Mouse (Mus musculus): ENCODE measurements at regions not wholly inside any gene's neighbourhood (a gene's known extent, or its start where the extent isn't known, plus 50 kb on each side); places are given as distances from the start of the nearest gene placed in this dataset.

GRCm38 (mm10) chr4:101316061-101316460 is 51.0 kb upstream of the Jak1 start:
- TF ChIP-seq POLR2A (IDR thresholded peaks at IDR 0.05; ENCODE audit: control insufficient read depth in 1 of 2, insufficient read depth in 1 of 2, low read depth in 1 of 2, low read length in 2 of 2, poor library complexity in 1 of 2): no peak
- TF ChIP-seq CTCF (IDR thresholded peaks at IDR 0.05 in 2 of 3, conservative IDR thresholded peaks at IDR 0.05 in 1 of 3; ENCODE audit: control insufficient read depth in 1 of 3, insufficient read depth in 1 of 3, low read depth in 2 of 3, low read length in 3 of 3, poor library complexity in 1 of 3, severe bottlenecking in 1 of 3): no peak
- TF ChIP-seq ZMIZ1 (IDR thresholded peaks at IDR 0.05; ENCODE audit: low read depth, low read length): no peak
- no peak for TF ChIP-seq MAFK (IDR thresholded peaks at IDR 0.05; ENCODE audit: borderline replicate concordance, low read depth, low read length)
- no peak for TF ChIP-seq BHLHE40 (IDR thresholded peaks at IDR 0.05; ENCODE audit: borderline replicate concordance, low read depth, low read length)
- no peak for TF ChIP-seq MYC (IDR thresholded peaks at IDR 0.05; ENCODE audit: low read depth, low read length)
- no peak for TF ChIP-seq ZC3H11A (IDR thresholded peaks at IDR 0.05; ENCODE audit: low read depth, low read length)
- TF ChIP-seq ZNF384 (IDR thresholded peaks at IDR 0.05; ENCODE audit: low read depth, low read length): no peak
- no peak for TF ChIP-seq POLR2AphosphoS2 (IDR thresholded peaks at IDR 0.05; ENCODE audit: low read length)

Data from MEL (cell line).